Mouse (Mus musculus) splenic B cell, adult 2 months (primary cell): ENCODE measurements around the gene Btf3l4.

Experiments used
- DNase-seq: peaks from one replicate; pipeline ENCODE4 v3.0.0-alpha.2; 2011; ENCODE audit warnings: low read depth, low spot score
- H3K27me3 ChIP-seq: 2 replicates; pipeline ENCODE4 v1.6.1; 2012; ENCODE audit warnings: mild to moderate bottlenecking, low read length, moderate library complexity, mixed read lengths; ENCODE audit not compliant: control insufficient read depth, poor library complexity, insufficient read depth, severe bottlenecking
- H3K36me3 ChIP-seq: 2 replicates; pipeline ENCODE4 v1.6.1; 2012; ENCODE audit warnings: mild to moderate bottlenecking, low read length, moderate library complexity, mixed read lengths; ENCODE audit not compliant: control insufficient read depth, poor library complexity, insufficient read depth, severe bottlenecking

Gene Btf3l4

DNA sequence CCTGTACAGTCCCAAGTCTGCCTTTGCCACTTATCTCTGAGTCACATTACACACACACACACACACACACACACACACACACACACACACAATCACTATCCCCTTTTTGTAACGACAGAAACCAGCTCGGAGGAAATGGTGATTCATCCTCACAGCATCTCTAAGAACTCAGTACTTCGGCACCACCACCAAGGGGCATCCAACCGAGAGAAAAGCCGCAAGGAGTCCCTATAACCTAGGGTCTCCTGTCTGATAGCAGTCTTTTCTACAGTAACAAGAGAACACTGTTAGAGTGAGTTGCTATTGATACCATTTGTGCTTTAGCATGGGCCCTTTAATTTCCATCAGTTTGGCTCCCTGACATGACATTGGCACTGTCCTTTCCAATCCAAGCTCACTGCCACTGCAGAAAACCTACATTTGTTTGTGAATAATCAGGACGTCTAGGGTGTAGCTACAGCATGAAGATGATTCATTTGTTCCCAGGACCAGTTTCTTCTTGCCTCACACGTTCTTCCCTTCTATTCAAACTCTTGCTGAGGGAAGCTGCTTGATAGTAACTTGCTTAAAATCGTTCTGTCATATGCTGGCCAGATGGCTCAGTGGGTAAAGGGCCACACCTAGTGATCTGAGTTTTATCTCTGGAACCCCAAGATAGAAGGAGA is 50.9 kb downstream of the Btf3l4 start:
- Histone ChIP-seq H3K36me3 (no peaks in the 10 kb centered on the region), H3K27me3 (peaks cover 8% of the 10 kb centered on the region; the same call in 1 of the 2 replicates)
- no peak for DNase-seq

DNA sequence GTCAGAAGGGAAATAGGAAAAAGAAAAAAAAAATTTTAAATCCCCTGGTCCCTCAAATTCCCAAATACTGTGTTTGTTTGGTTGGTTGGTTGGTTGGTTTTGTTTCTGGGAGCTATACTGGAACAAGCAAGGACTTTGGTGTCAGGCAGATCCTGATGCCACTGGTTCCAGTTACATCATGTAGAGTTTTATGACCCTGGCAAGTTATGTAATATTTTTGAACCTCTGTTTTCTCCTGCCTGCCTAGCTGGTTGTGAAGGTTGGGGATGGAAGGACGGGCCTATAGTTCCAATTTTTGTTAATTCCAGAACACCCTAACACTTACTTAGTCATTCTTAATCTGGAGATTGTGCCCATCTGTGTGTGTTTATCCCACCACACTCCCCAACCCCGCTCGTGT is 51.8 kb downstream of the Btf3l4 start:
- DNase-seq: no peak
- Histone ChIP-seq H3K36me3 (no peaks in the 10 kb centered on the region), H3K27me3 (peaks cover 8% of the 10 kb centered on the region; the same call in 1 of the 2 replicates)

DNA sequence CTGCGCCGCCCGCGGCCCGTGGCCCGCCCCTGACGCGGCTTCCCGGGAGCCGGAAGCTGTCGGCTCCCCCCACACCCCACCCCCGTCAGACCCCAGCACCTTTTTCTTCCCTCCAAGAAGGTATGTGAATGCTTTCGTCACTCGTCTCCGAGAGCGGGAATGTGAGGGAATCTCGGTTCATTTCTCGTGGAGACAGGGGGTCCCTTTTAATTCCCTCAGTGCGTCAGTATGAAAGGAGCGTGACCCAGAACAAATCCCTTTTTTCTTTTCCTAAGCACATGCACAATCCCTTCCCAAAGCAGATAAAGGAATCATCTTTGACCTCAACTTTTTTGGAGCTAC is 52.6 kb downstream of the Btf3l4 start:
- no peak for DNase-seq
- Histone ChIP-seq H3K27me3 (peaks cover 8% of the 10 kb centered on the region; the same call in 1 of the 2 replicates), H3K36me3 (no peaks in the 10 kb centered on the region)

DNA sequence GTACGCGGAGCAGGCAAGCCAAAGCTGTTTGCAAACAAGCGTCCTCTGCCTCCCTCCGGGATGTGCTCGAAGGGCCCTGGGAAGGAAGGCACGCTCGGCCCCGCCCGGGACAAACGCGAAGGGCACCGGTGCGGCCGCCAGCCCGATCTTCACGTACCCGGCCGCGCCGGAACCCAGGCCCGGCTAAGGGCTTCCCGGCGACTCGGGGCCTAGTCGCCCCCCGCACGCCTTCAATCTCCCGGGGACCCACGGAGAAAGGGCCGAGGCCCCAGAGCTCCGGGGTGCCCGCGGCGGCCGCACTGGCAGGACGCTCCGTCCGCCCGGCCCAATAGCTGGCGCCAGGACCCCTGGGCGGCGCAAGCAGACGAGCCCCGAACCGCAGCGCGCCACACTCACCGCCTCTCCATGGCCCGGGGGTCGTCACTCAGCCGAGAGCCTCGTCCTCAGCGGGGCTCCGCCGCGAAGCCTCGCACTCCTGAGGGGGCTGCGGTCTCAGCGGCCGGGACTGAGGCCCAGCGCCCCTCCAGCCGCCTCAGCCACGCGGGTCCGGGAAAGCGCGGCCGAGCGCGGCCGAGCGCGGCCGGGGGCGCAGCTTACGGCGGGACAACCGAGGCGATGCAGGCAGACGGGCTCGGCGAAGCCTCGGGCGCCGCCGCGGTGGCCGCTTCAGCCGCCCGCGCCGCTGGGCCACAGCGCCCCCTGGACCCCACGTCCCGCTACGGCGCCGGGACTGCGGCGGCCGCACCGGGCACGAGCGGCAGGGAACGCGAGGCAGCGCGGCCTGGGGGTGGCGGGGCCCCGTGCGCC is 53.2 kb downstream of the Btf3l4 start, which contains the start of gene Zfyve9:
Gene Zfyve9, minus strand, starts transcription at position 742 of the 807 bp plus-strand sequence.
- Histone ChIP-seq H3K36me3 (no peaks in the 10 kb centered on the region), H3K27me3 (peaks cover 8% of the 10 kb centered on the region; the same call in 1 of the 2 replicates)
- DNase-seq: peak; percentile 75

DNA sequence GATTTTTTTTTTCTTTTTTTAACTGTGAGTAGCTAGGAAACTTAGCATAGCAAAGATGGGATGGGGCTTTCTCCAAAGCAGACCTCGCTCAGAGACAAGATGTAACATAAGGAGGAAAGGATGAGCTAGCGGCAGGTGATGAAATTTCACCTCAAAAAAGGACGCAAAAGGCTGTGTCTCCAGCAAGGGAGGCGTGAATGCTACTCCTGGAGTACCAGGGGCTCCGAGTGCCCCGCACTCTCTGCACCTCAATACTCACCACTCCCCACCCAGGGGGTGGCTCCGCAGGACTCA is 53.7 kb downstream of the Btf3l4 start:
- Histone ChIP-seq H3K36me3 (no peaks in the 10 kb centered on the region), H3K27me3 (peaks cover 8% of the 10 kb centered on the region; the same call in 1 of the 2 replicates)
- DNase-seq: no peak

DNA sequence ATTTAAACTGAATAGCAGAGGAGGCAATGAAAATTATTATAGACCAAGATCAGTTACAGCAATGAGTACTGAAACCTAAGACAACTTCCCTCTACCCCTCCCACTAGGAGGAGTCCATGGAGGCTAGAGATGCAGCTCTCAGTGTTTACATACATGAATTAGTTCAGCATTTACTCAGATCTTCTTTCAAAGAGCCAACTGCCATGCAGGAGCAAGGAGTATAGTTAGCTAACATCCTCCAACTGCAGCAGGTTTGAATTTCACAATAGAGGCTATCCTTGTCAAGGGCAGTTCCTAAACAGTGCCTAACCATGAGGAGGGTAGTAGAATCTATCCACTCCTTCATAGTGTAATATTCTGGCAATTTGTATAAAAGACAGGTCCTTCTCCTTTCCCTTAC is 64.9 kb downstream of the Btf3l4 start:
- no peak for DNase-seq
- Histone ChIP-seq H3K27me3 (no peaks in the 10 kb centered on the region), H3K36me3 (no peaks in the 10 kb centered on the region)
